Mouse (Mus musculus): ENCODE data around the gene Cutc.

DNA sequence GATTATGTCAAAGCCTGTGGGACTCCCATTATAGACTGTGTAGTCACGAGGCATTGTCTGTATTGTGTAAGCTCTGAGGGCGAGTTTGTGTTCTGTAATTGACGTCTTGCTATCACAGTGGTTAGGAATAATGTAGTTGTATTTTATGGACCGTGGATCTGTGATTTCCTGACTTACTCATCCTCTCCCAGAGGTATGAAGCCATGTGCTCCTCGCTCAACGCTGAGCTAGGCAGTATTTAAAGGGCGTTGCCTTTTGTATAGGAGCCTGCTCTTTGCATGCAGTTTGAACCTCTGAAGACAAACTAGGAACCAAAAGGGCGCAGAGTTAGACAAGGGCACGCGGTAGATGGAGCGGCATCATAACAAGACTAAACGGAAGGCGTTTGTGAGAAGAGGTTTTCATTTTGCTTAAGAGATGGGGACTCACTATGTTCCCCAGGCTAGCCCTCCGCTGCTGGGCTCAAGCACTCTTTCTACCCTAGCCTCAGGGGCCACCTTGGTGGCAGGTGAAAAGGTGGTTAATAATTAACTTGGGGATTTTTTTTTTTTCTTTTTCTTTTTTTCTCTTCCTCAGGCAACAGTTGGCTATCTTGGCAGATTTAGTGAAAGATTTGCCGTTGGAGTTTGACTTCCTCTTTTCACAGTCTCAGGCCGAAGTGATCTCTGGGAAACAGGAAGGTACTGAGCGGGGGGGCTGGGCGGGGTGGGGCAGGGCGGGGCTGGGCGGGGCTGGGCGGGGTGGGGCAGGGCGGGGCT is 41.5 kb upstream of the Cutc start:
- TF ChIP-seq GATA1 (IDR thresholded peaks at IDR 0.05; ENCODE audit: borderline replicate concordance, low read length), result no peak
- no peak for TF ChIP-seq FLI1 (IDR thresholded peaks at IDR 0.05; ENCODE audit: low read length)

Data from megakaryocyte, embryonic 14.5 days (primary cell).